Mouse (Mus musculus): ENCODE results near the gene Capn1.

Capn1 gene

DNA sequence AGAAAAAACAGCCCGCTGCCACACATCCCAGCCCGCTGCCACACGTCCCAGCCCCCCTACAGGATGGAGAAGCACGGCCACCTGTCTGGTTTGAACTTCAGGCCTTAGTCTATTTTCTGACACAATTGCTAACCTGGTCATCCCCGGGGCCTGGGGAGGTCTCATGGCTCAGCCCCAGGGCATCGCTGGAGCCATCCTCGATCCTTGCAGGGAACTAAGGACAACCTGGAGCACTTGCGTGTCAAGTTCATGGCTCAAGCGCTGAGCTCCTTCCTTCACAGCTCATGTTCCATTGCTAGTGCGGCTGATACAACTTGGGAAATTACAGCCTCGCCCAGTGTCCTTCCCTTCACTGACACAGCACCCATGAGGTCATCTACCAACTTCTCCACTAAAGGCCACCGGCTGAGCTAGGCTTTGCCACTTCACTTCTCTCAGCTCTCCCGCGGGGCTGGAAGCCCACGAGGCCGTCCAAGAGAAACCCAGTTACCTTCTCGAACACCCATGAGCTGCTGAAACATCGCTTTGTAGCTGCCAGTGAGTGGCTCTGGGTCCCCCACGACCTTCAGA is 62.4 kb downstream of the Capn1 start:
- no peak for DNase-seq (ENCODE audit: low read depth, low spot score)

DNA sequence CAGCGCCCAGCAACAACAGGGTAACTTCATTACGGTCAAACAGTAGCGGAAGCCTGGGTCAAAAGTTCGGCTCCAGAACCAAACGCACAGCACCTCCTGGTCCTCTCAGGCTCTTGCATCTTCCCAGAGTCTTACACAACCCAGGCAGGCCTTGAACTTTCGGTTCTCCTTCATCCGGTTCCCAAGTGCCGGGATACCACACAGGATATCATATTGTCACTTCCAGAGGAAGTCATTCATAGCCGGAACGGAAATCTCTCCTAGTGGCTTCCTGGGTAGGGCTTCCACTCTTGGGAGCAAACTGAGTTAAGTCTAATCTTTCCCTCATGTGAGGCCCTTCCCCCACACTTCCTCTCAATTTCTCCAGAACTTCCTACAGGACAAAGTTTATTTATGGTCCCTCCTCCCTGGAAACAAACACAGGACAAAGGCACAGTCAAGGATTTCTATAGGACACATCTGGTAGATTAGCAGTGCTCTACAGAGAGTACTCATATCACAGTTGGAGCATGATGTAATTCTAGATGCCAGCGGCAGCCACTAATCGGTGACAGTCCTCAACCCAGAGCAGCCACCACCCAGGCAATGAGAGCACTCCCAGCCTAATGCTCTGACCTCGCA is 63.5 kb downstream of the Capn1 start:
- DNase-seq (ENCODE audit: low read depth, low spot score): no peak

DNA sequence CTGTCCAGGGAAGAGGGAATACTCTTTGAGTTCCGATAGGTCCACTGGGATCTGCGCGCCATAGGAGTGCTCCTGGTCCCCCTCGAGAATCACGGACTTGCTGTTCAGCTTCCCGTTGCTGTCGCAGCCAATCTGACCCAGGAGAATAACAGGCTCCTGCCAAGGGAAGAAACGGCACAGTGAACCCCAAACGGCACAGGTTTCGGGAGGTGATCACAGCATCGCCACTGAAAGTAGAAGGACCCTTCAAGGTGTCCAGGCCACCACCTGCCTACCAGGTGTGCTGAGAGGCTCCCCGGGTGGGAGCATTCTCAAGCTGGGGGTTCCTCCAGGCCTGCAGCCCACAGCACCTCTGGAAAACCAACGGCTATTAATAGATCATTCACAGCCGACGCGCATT is 64.1 kb downstream of the Capn1 start:
- DNase-seq (ENCODE audit: low read depth, low spot score): no peak

DNA sequence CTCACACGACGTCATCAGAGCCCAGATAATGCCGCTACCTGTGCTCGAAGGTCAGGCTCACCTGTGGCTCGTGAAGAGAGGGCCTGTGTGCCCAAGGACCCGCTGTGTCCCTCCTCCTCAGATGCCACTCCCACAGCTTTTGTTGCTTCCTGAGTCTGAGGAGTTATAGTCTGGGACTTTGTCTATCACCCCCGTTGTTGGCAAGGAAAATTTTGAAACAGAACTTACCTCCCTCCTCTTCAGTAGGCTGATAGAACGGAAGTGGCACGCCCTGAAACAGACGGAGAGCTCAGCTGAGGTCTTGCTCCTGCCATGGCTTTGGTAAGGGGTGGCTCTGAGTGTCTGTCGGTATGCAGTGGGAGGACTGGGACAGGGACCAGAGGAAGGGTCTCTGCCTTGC is 65.5 kb downstream of the Capn1 start:
- DNase-seq (ENCODE audit: low read depth, low spot score): no peak

DNA sequence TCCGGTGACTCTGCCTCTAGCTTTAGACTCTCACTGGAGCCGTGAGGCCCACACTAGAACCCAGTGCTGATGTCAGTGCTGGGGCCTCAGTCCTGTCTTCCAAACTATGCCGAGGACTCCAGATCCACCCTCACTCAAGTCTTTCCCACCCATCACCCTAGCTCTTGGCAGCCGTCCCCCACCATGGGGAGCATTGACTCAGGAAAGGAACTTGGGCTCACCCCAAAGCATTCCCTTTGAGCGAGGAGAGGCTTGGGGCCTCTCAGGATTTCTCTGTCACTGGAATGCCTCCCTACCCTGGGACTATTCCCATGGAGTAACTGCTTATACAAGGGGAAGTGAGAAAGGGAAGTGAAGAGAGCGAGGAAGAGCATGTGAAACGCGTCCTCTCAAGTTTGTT is 69.8 kb downstream of the Capn1 start:
- DNase-seq (ENCODE audit: low read depth, low spot score): no peak

DNA sequence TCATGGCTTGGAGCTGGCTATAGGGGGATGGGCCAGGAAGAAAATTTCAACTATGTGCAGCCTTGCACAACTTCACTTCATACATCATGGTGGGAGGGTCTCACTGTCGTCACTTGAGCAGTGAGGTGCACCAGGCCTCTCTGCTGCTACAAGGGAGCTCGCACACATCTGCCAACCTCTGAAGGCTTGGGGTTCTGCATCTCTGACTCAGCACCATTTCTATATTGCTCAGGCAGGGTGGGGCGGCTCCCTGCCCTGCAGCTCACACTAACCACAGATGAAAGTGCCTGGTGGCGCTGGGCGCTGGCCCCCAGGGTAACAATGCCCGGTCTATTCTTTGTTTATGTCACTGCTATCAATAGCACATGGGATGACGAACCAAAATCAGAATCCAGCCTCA is 70.7 kb downstream of the Capn1 start:
- no peak for DNase-seq (ENCODE audit: low read depth, low spot score)

DNA sequence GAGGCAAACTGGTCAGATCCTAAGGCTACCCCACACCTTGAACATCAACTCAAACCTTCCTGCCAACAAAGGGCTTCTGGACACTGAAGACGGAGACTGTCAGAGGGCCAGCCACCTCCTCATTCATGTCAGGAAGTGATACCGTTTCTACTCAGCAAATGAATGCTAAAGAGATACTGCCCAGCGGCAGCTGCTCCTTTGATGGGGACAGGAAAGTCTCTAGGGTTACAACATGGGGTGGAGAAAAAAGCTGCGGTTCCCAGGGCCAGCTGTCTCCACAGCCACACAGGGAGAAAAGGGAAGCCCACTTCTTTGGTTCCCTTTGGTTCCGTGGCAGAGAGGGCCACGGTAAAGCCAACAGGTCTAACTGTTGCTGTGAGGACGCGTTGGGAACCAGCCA is 71.6 kb downstream of the Capn1 start:
- no peak for DNase-seq (ENCODE audit: low read depth, low spot score)

DNA sequence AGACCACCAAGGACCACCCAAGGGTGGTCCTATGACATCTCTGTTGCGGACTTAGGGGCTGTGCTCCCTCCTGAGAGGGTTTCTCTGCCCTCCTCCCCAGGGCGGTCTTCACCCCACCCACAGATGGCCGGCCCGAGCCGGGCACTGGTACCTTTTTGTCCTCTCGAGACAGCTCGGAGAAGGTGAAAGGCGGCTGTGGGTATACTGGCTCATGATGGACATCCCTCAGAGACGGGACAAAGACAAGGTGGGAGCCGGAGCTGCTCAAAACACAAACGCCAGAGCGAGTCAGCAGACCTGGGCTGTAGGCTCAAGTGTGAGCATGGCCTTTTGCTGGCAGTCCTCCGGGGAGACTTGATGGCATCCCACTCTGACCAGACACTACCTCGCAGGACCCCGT is 72.3 kb downstream of the Capn1 start:
- DNase-seq (ENCODE audit: low read depth, low spot score): no peak

DNA sequence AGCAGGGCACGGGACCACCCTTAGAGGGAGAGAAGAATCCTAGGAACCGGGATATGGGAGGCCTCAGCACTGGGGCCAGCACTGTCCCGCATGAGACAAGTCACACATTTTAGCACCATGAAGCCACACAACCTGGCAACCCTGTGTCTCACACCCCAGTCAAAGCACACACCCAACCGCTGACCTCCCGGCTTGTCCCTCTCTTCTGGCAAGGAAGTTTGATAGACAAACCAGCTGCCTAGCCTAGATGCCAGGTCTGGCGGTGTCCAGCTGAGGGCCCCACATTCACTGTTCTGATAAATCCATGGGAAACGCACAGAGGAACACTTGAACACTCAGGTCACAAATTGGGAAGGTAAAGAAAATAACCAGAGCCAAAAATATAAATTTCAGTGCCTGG is 73.1 kb downstream of the Capn1 start:
- no peak for DNase-seq (ENCODE audit: low read depth, low spot score)

DNA sequence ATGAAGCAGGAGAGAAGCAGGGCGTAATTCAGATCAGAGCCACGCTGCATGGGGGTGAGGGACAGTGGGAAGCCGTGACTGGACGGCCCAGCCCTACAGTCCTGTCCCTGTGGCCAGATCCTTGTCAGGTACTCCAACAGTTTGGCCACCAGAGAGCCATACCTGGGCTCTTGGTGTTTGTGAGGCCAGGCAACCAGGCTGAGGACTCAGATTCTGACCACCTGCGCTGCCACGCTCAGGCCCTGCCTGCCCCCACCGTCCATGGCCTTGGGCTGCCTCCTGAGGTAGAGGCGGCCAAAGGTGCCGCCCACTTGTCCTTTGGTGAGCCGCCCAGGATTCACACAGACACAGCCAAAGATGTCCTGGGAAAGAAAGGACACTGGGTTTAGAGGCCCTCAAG is 75.0 kb downstream of the Capn1 start:
- no peak for DNase-seq (ENCODE audit: low read depth, low spot score)

DNA sequence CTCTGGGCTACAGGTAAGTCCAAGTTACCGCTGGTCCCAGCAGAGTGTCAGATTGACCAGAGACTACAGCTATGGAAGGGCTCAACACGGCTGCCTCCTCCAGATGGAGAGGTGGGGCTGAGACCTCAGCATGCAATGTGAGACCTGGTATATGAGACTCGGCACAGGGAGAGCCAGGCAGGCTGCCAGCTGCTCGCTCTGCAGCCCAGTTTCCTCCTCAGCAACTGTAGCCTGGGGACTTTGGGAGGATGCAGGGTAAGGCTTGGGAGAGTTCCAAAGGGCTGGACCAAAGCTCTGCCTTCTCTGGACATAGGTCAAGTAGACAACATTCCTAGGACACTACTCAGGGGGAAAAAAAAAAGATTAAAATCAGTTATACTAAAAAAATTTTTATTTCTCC is 75.5 kb downstream of the Capn1 start:
- no peak for DNase-seq (ENCODE audit: low read depth, low spot score)

DNA sequence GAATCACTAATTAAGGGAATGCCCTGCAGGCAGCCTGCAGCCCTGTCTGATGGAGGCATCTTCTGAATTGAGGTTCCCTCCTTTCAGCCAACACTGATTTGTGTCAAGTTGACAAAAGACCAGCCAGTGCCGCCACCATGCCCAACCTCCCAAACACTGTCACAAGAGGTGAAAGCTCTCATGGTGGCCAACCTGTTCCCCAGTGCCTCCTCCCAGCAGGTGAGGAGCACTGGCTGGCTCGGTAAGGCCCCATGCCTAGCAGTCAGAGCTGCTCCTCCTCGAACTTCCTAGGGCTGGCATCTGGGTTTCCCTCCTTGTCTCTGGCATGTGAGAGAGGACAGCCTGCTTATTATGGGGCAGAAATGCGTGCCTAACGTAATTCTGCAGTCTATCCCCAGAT is 76.0 kb downstream of the Capn1 start:
- DNase-seq (ENCODE audit: low read depth, low spot score): no peak

All from ES-CJ7 (cell line).